Mouse (Mus musculus) limb, embryonic 14.5 days (tissue): ENCODE results near the gene Ugt1a6a. TPM values are rescaled to one million over a fixed set of nuclear protein-coding genes. Genes with fewer than 3 reads are reported as not detected.
"Not testable (repeated sequence)": the region's sequence is repeated elsewhere in the genome, so short reads cannot be mapped to it uniquely, and the experiment has no call there.

Experiments
- ATAC-seq: fragments of 200-750 bp; cut with Nextera tagmentation; 2 replicates; pipeline ENCODE4 v1.8.0; 2017; ENCODE audit warnings: low read depth, moderate number of reproducible peaks, moderate TSS enrichment; ENCODE audit not compliant: low FRiP score
- DNase-seq: peaks from one replicate; pipeline ENCODE4 v3.0.0-alpha.2; 2015; ENCODE audit warnings: low spot score
- H3K27ac ChIP-seq: fragments of 300-500 bp; sonication (generic); replicated peaks from 2 replicates; pipeline ENCODE4 v1.5.1; 2014; ENCODE audit warnings: low read depth, mild to moderate bottlenecking, low read length, moderate library complexity, mixed read lengths
- H3K27me3 ChIP-seq: fragments of 300-500 bp; sonication (generic); 2 replicates; pipeline ENCODE4 v1.6.1; 2014; ENCODE audit warnings: low read length, mixed read lengths; ENCODE audit not compliant: control insufficient read depth, insufficient read depth
- H3K36me3 ChIP-seq: fragments of 300-500 bp; sonication (generic); 2 replicates; pipeline ENCODE4 v1.6.1; 2014; ENCODE audit warnings: mild to moderate bottlenecking, low read length, moderate library complexity, mixed read lengths; ENCODE audit not compliant: control insufficient read depth, insufficient read depth
- H3K4me1 ChIP-seq: fragments of 300-500 bp; sonication (generic); 2 replicates; pipeline ENCODE4 v1.6.1; 2014; ENCODE audit warnings: antibody characterized with exemption, low read length, mixed read lengths; ENCODE audit not compliant: control insufficient read depth, insufficient read depth
- H3K4me2 ChIP-seq: fragments of 300-500 bp; sonication (generic); replicated peaks from 2 replicates; pipeline ENCODE4 v1.6.1; 2014; ENCODE audit warnings: low read depth, mild to moderate bottlenecking, low read length, moderate library complexity; ENCODE audit not compliant: severe bottlenecking
- H3K4me3 ChIP-seq: fragments of 300-500 bp; sonication (generic); replicated peaks from 2 replicates; pipeline ENCODE4 v1.5.1; 2014; ENCODE audit warnings: low read length
- H3K9ac ChIP-seq: fragments of 300-500 bp; sonication (generic); 2 replicates; pipeline ENCODE4 v1.6.1; 2014; ENCODE audit warnings: mild to moderate bottlenecking, low read depth, low read length, moderate library complexity; ENCODE audit not compliant: severe bottlenecking
- H3K9me3 ChIP-seq: fragments of 300-500 bp; sonication (generic); 2 replicates; pipeline ENCODE4 v1.6.1; 2016; ENCODE audit warnings: low read length; ENCODE audit not compliant: control insufficient read depth
- POLR2A ChIP-seq: fragments of 200-500 bp; IDR thresholded peaks from 2 replicates; pipeline ENCODE4 v1.8.0; 2012; ENCODE audit warnings: inconsistent platforms, mild to moderate bottlenecking, moderate library complexity, borderline replicate concordance; ENCODE audit not compliant: insufficient read depth, insufficient read length; ENCODE audit errors: extremely low read depth
- WGBS: fragments of 180-500 bp; shearing (Covaris S2); extraction: QIAGEN DNeasy Blood & Tissue Kit; methylation state at CpG from one replicate; pipeline ENCODE4 v1.1.7; 2014; 5-methylcytosine and 5-hydroxymethylcytosine counted together
- polyA plus RNA-seq, 2 experiments: library from polyadenylated mRNA; depleted of rRNA in 1 of 2; stranded (reverse) in 1 of 2; unstranded in 1 of 2; fragments of >200 nt; fragmentation: Nextera tagmentation in 1 of 2; extraction: Ambion mirVana in 1 of 2; gene quantifications; 2 replicates each; pipeline versions ENCODE4 v1.2.1 to v1.2.3; 2012 to 2014

Gene Ugt1a6a
- polyA plus RNA-seq, 2 experiments, result 2.3 to 5.4 TPM

DNA sequence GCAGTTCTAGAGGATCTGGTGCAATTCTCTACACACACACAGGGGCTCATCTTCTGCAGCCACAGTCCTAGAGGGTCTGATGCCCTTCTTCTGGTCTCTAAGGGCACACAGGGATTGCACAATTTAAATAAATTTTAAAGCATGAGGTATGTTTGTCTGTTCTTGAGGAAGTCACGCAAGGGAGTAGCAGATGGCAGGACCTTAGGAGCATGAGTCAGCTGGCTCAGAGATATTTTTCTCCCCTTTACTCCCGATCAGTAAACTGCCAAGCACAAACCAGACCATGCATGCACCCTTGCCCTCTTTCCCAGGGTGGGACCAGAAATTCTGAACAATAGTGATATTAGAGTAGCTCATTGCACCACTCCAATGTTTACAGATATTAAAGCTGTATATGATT lies 23.8 kb downstream of the Ugt1a6a start:
- DNase-seq (no peak), ATAC-seq (no peak)
- no peak overlapping the region for H3K27ac ChIP-seq
- no peak for TF ChIP-seq POLR2A
- H3K4me1 ChIP-seq, result no peaks in the 10 kb centered on the region
- no peaks in the 10 kb centered on the region for H3K27me3 ChIP-seq
- H3K36me3 ChIP-seq, result no peaks in the 10 kb centered on the region
- no peak overlapping the region for H3K4me3 ChIP-seq
- no peaks in the 10 kb centered on the region for H3K9me3 ChIP-seq
- no peak overlapping the region for H3K9ac ChIP-seq
- WGBS, result 83% methylated on average over 2 of the region's 2 CpGs
- no peak overlapping the region for H3K4me2 ChIP-seq

DNA sequence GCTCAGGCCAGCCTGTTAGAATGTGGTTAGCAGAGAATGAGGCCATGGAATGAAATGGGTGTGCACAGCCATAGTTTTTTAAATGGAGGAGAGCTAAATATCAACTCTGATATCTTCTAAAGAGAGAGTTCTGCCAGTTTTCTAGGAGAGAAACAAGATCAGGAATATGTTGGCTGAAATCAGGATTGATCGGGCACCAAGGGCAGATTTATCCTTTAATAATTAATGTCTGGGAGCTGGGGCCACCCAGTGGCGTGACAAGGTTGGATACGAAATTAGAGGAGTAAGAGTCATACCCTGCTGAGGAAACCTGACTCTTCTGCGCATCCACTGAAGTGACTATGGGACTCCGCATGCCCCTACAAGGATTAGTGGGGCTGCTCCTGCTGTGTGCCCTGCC lies 31.1 kb downstream of the Ugt1a6a start, which contains the start of gene Ugt1a5:
Ugt1a5 (plus strand) TSS at position 302 of the 400 bp plus-strand sequence.
- Histone ChIP-seq H3K4me2 (no peak within 1 kb of the TSS), H3K36me3 (no peaks in the 10 kb centered on the region), H3K4me3 (no peak within 1 kb of the TSS), H3K27me3 (no peaks in the 10 kb centered on the region), H3K27ac (no peak within 1 kb of the TSS), H3K9ac (no peak within 1 kb of the TSS), H3K4me1 (no peaks in the 10 kb centered on the region), H3K9me3 (no peaks in the 10 kb centered on the region)
- TF ChIP-seq POLR2A, result no peak
- no peak for ATAC-seq
- no peak for DNase-seq
- 77% methylated on average over 5 of the region's 5 CpGs for WGBS

DNA sequence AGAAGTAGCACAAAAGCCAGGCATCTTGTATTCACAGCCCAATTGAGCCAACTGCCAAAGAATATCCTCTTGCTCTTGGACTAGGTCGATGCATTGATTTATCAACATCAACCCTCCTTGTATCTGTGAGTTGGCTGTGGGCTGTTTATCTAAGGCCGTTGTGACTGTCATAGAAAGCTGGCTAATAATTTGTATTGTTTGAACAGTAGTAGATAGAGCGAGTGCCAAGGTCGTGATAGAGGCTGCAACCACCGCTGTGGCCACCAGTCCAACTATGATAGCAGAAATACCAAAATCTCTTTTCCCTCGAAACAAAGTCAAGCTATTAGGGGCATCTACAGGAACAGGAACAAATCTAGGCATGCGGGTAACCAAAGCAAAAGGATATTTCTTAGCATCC lies 37.6 kb downstream of the Ugt1a6a start:
- not testable (repeated sequence) for H3K9me3 ChIP-seq, H3K27ac ChIP-seq, H3K9ac ChIP-seq, H3K4me3 ChIP-seq, DNase-seq, ATAC-seq, H3K4me1 ChIP-seq, H3K36me3 ChIP-seq, H3K27me3 ChIP-seq, H3K4me2 ChIP-seq
- WGBS, result 93% methylated on average over 5 of the region's 7 CpGs

DNA sequence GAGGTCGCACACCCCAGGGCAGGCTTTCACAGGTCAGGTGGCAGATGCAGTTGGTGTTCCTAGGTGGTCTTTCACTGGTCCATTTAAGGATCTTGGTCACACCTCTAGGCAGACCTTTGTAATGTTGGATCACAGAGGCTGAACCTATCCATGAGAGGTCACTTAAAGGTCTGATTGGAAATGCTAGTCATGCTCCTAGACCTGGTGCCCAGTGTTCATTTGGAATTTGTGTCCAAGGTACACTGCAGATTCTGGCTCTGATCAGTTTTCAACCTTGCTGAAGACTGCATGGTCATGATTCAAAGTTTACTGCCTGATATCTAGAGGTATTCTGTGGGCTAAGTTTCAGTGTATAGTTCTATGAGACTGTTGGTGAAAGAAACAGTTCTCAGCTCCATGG lies 45.0 kb downstream of the Ugt1a6a start:
- ATAC-seq, result no peak
- 92% methylated on average over 1 of the region's 1 CpGs for WGBS

DNA sequence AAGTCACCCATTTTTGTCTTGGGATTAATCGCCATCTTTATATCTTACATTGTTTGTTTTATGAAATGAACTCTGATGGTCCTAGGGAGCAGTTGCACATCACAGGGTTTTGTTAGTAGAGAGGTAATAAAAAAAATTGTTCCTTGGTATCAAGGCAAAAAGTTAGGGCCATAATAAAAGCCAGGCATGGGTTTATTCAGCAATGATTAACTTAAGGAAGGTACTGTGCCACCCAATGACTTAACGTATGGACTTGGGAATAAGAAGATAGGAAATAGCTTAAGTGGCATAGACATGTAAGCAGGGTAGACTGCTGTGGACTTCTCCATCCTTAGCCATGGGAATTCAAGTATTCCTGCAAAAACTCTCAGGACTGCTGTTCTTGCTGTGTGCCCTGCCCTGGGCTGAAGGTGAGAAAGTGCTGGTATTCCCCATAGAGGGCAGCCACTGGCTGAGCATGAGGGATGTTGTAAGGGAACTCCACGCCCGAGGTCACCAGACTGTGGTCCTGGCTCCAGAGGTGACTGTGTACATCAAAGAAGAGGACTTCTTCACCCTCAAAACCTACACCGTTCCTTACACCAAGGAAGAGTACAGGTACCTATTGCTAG lies 51.8 kb downstream of the Ugt1a6a start:
- Histone ChIP-seq H3K9me3 (no peaks in the 10 kb centered on the region), H3K9ac (no peak overlapping the region), H3K4me3 (no peak overlapping the region), H3K27me3 (no peaks in the 10 kb centered on the region), H3K4me2 (no peak overlapping the region), H3K36me3 (no peaks in the 10 kb centered on the region), H3K27ac (no peak overlapping the region), H3K4me1 (no peaks in the 10 kb centered on the region)
- DNase-seq (no peak), ATAC-seq (no peak)
- WGBS, result 86% methylated on average over 5 of the region's 5 CpGs
- TF ChIP-seq POLR2A, result no peak

More for the DNA sequence above, 45.0 kb downstream of the Ugt1a6a start:
- no peak overlapping the region for H3K9ac ChIP-seq
- no peak for TF ChIP-seq POLR2A
- no peak overlapping the region for H3K4me3 ChIP-seq
- DNase-seq, result no peak
- peaks cover 11% of the 10 kb centered on the region for H3K9me3 ChIP-seq
- no peak overlapping the region for H3K27ac ChIP-seq
- no peak overlapping the region for H3K4me2 ChIP-seq
- H3K4me1 ChIP-seq, result no peaks in the 10 kb centered on the region
- H3K36me3 ChIP-seq, result no peaks in the 10 kb centered on the region
- H3K27me3 ChIP-seq, result no peaks in the 10 kb centered on the region

DNA sequence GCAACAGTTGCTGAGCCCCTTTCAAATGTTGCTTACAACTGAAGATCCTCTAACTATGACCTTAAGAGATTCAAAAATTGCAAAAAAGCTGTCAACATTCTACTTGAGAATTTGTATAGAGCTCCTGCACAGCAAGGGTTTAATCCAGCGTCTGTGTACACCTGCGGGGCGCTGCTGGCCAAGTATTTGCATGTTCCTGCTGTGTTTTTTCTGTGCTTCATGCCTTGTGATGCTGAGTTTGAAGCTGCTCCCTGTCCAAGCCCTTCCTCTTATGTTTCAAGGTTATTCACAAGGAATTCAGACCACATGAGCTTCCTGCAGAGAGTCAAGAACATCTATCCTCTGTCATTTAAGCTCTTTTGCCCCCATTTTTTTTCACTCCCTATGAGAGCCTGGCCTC lies 57.5 kb downstream of the Ugt1a6a start:
- DNase-seq, result no peak
- 61% methylated on average over 3 of the region's 3 CpGs for WGBS
- no peak overlapping the region for H3K4me3 ChIP-seq
- no peaks in the 10 kb centered on the region for H3K36me3 ChIP-seq
- no peak overlapping the region for H3K9ac ChIP-seq
- TF ChIP-seq POLR2A, result no peak
- no peak overlapping the region for H3K4me2 ChIP-seq
- H3K9me3 ChIP-seq, result no peaks in the 10 kb centered on the region
- no peaks in the 10 kb centered on the region for H3K4me1 ChIP-seq
- H3K27ac ChIP-seq, result no peak overlapping the region
- H3K27me3 ChIP-seq, result no peaks in the 10 kb centered on the region
- ATAC-seq, result no peak
